Mouse (Mus musculus): ENCODE measurements at regions not wholly inside any gene's neighbourhood (a gene's known extent, or its start where the extent isn't known, plus 50 kb on each side); places are given as distances from the start of the nearest gene placed in this dataset.

DNA sequence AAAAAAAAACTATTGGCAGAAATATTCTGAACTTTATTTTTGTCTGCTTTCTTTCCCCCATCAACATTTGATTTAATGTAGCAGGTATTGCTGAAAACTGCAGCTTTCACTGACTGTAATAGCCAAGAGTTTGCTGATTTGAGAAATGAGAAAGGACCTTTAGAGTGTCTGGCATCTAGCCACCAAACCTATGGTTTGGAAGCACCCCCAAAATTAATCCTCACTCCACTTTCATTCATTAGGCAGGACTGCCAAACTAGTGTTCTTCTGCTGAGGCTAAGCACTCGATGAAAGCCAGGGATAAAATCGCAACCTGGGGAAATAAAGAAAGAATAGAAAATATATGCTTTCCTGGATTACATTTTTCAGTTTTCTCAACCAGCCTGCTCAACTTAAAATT is 320.4 kb downstream of the Atp6ap1l start:
- no peak for DNase-seq (ENCODE audit: low spot score in 2 of 2)

- DNase-seq (ENCODE audit: low spot score in 2 of 2), result no peak
These were observed 329.8 kb downstream of the Atp6ap1l start for GRCm38 (mm10) chr13:90575371-90575770.

DNA sequence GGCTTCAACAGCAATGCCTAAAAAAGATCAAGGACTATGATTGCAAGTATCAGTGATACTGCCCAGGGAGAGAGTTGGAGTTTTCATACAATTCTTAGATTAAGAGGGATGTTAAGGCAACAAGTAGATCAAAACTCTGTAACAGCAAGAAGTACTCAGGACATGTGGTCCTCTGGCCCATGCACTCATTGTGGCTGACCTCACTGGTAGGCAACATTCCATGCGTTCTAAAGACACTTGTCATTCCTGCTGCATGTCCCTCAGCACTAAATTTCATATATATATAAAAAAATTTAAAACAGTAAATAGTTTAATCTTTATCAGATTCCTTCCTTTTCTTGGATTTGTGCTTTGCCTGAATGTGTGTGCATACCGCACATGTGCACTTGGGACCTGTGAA is 332.6 kb downstream of the Atp6ap1l start:
- DNase-seq (ENCODE audit: low spot score in 2 of 2), result no peak

- DNase-seq (ENCODE audit: low spot score in 2 of 2), result no peak
These were observed 341.8 kb downstream of the Atp6ap1l start for GRCm38 (mm10) chr13:90563183-90563840.

DNA sequence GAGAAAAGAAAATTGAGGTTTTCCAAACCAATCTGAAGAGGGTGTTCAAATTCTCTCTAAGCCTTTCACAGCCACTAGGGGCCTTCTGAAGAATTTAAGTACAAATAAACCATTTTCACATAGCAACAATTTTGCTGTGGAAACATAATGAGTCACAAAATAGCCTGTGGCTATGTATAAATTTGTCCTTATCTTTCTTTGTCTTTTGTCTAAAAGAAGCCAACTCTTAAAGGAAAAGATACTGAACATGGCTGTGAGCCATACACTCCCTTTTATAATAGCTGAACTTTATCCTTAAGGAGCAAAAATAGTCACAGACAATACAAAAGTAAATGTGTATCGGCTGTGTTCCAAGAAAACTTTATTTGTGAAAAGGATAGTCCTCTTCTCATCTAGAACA is 345.1 kb downstream of the Atp6ap1l start:
- DNase-seq (ENCODE audit: low spot score in 2 of 2), result no peak

DNA sequence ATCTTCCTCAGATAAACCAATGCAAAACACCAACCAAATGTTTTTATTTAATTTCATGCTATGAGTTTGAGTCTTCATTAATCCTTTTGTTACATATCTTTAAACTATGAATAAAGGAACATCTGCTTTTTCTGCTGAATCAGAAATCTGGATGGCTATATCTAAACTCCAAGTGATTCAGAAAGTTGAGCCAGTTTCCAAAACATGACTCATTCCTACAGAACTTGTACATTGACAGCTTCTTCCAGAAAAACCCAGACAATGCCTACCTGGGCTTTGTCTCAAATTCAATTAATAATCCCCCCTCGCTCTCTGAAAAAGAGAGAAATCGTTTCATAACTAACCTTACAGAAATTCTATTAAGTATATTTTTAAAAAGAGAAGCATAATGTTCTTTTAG is 345.7 kb downstream of the Atp6ap1l start:
- DNase-seq (ENCODE audit: low spot score in 2 of 2), result no peak

DNA sequence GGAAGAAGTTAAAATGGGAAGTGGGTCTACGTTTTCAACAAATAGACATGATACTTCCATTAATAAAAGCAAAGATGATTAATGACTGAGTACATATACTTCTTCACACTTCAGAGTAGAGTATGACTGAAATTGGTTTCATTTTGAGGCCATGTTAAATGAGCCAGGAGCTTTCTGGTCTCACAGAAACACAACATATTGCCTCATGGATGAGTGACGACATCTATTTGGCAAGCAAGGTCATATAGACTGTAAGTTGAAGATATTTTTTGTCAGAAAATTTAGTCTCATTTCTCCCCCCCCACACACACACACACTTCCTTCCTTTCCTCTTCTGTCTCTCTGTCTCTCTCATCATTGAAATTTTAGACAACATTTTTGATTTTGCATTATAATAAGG is 354.0 kb downstream of the Atp6ap1l start:
- no peak for DNase-seq (ENCODE audit: low spot score in 2 of 2)

DNA sequence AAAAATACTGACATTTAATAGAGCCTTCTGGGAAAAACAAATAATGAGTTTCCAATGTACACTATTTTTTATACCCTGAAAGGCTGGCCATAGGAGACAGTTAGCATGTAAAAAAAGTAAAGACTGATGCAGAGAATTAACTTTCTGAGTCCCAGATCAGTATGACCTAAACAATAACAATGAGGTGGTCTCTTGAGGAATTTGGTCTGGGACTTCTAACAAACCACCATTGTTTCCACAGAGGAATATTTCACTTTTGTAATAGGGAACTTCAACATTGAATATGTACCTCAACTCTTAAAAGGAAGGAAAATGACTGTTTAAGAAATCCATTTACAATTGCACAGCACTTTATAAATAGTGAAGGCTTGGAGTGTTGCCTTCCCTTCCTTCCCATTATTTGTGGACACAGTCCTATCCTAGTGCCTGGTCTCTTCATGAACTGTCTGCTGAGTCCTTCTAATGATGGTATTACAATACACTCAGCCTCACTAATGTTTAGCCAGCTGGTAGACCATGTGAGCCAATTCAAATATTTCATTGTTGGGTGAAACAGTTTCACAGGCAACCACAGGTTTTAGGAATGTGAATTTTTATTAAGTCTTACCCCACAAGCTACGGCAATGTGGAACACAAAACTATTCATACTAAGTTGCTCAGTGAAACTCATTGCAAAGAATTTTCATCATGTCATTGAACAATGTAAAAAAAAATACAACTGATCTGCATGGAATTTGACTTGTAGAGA is 358.7 kb downstream of the Atp6ap1l start:
- DNase-seq (ENCODE audit: low spot score in 2 of 2), result no peak

DNA sequence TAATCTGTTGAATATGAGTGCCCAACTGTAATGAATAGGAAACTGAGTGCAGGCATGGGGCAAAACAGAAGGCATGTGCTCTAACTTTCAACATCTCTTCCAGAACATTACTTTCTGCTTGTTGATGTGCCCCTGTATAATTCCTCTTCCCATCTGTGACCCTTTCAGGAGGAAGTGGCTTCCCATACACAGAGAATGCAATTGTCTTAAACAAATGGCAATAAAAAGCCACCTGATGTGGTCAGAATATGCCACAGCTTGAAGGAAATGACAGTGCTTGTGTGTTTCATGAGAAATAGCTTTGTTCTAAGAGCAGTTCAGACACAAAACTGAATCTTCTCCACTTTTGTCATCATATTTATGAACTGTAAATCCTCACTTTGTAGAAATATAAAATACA is 359.3 kb downstream of the Atp6ap1l start:
- DNase-seq (ENCODE audit: low spot score in 2 of 2), result no peak

- DNase-seq (ENCODE audit: low spot score in 2 of 2), result no peak
These were observed 367.6 kb downstream of the Atp6ap1l start for GRCm38 (mm10) chr13:90537525-90537924.

GRCm38 (mm10) chr13:90526998-90527397 is 378.2 kb downstream of the Atp6ap1l start:
- no peak for DNase-seq (ENCODE audit: low spot score in 2 of 2)

- no peak for DNase-seq (ENCODE audit: low spot score in 2 of 2)
These were observed 379.4 kb downstream of the Atp6ap1l start for GRCm38 (mm10) chr13:90525801-90526200.

GRCm38 (mm10) chr13:90521758-90522245 is 383.4 kb downstream of the Atp6ap1l start:
- no peak for DNase-seq (ENCODE audit: low spot score in 2 of 2)

DNA sequence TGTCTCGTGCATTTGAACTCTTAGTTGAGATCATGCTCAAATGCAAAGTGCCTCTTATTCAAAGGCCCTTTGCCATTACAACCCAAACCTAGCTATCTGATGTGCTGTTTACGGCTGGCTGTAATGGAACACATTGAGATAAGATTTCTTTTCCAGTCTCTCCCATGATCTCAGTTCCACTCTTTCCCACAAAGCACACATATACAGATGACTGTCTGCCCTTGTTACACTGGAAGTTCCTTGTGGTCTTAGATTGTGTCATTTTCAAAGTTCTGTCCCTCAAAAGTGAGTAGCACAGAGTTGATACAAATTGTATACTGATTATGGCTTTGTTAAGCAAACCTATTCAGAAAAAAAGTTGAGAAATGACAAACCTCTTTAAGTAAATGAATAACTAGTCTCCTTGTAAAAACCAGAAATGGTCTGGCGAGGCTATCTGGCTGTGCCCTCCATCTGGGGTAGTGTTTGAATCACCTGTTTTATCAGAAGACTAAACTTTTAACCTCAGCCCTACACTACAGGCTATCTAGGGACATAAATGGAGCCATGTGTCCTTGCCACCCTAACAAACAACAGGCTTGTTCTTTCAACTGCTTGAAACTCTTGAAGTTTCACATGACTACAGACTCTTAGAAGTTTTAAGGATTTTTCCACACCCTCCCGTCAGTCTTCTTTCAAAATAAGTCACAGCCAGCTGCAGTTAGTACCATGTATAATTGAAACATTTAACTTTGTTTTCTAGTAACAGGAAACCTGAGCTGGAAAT is 384.0 kb downstream of the Atp6ap1l start:
- no peak for DNase-seq (ENCODE audit: low spot score in 2 of 2)

DNA sequence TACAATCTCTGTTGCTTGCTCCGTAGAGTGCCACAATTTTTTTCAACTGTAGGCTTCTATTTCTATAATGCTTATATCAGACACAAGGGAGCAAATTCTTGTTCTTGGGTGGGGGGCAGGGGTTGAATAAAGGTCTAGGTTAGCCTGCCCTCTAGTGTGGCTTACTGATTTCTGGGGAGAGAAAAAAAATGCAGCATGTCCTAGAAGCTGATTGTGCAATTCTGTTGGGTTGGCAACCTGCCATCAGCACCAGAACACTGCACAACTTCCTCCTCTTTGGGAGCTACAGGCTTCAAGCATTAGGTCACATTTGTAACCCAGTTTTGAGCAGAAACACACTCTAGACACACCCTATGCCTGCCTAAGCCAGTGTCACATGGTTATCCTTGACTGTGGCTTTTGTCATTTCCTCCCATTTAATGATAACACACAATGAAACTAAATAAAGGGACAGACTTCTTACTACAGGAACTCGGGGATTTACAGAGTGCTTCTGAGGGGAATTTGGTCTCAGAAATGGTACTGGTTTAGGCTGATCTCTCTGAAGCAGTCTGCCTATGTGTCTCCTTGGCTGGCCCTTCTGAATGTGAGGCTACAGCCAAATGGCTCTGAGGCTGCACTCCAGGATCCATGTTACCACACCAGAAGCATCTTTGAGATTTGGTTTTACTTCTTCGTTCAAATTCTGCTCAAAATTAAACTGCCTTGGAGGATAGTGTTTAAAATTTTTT is 389.2 kb downstream of the Atp6ap1l start:
- peak; percentile 36 to 59 for DNase-seq (ENCODE audit: low spot score in 2 of 2)

DNA sequence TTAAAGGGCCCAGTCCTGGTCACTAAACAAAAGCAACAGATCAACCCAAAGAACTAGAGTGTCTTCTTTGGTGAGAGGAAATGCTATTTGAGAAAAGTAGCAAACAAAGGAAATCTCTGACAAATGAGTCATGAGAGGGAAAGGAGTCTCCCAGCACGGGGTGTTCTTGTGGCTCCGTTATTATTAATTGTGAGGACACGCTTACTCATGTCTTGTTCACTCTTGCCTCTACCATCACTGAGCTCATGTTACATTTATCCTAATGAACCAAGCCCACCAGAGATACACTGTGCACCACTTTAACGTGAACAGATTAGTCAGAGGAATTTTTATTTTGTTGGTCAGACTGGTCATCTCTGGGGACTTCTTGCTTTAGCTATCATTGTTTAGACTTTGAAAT is 391.3 kb downstream of the Atp6ap1l start:
- no peak for DNase-seq (ENCODE audit: low spot score in 2 of 2)

DNA sequence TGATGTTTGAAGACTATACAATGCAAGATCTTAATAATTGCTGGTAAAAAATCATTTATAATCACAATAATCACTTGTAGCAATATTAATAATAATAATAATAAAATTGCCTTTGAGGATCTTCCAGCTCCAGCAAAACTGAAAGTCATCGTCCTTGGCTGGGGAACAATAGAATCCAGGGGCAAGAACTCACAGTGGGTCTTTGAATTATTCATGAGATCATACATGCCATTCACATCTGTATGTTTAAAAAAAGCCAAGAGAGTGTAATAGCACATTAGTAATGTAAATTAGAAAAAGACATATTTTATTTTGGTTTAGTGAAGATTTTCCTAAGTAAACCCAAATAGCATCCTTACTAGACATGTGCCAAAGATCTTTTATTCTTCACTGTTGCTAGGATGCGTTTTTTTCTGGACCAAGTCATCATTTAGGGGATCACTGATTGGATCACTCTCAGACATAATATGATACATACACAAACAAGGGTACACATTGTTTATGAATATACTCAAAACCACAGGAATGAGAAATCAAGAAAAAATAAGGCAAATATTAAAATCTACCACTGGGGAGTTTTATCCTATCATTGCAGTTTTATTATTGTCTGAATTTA is 392.3 kb downstream of the Atp6ap1l start:
- DNase-seq (ENCODE audit: low spot score in 2 of 2), result no peak

- no peak for DNase-seq (ENCODE audit: low spot score in 2 of 2)
These were observed 394.7 kb downstream of the Atp6ap1l start for GRCm38 (mm10) chr13:90510479-90510878.

DNA sequence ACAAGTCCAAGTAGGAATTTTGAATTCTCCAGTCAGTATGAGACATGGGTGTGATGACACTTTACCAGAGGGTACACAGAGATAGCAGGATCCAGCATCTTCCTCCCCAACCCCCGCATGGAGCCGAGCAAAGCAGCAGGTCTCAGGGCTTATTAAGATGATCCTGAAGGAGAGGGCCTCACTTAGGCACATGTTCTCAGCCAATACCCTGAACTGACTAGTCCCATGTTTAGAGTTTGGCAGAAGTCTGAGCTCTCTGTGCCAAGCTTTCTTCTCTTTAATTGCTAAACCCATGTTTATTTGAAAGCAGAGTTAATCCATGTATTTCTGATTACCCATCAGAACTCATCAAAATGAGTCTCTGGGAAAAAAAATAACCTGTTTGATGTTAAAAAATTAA is 402.0 kb downstream of the Atp6ap1l start:
- no peak for DNase-seq (ENCODE audit: low spot score in 2 of 2)

DNA sequence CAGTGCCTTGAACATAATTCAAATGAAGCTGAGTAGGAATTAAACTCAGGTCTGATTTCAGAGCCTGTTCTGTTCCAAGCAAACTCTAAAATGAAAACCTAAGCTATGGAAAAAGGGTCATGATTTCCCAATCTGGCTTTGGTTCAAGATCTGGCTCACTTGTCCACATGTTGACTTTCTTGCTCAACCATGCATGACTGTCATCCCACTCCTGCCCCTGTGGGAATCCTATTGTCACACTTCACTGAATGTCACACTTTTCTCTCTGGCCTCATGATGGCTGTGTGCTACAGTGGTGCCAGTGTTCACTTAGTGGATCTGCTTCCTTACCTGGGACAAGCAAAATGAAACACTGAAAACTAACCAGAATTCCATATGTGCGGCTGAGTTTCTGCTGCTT is 403.0 kb downstream of the Atp6ap1l start:
- DNase-seq (ENCODE audit: low spot score in 2 of 2), result no peak

DNA sequence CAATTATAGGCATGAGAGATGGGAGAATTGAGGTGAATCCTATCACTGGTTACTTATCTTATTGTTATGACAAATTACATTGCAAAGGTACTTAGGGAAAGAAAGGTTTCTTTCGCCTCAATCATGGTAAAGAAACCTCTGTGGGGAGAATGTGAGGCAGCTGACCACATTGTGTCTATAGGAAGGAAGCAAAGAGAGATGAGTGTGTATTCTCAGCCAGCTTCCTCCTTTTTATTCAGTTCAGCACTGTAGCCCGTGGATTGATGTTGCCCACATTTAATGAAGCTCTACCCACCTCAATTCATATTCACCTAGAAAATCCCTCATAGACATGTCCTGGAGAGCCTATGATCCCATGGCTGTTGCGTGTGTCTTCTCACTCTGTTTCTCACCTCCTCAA is 406.2 kb downstream of the Atp6ap1l start:
- no peak for DNase-seq (ENCODE audit: low spot score in 2 of 2)

DNA sequence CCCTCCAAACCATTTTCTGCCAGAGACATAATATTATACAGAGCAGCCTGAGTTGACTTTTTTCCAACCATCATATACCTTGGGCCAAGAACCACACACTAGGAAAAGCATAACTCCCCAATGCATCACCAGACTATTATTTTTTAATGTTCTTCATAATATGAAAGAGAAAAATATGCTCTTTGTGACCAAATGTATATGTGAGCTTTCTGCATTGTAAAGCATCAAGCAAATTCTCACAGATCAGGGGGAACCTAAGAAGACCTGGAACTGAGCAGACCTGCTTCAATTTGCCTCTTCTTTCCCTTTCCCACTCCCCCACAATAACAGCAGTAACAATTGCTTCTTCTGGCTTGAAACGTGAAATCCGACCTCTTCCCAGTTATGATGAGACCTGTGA is 407.6 kb downstream of the Atp6ap1l start:
- DNase-seq (ENCODE audit: low spot score in 2 of 2), result no peak
